Mouse (Mus musculus) heart, postnatal 14 days (tissue): ENCODE data around the gene Prr9. TPM values are rescaled to one million over a fixed set of nuclear protein-coding genes. Genes with fewer than 3 reads are reported as not detected.
A peak's percentile ranks its signal among the peaks of the same experiment; 100 is the strongest.

ENCODE experiments used
- DNase-seq, 2 experiments: peaks; one replicate each; pipeline ENCODE4 v3.0.0; 2021 to 2022
- intact Hi-C: fragments of 180-260 bp; cut with DNase I; formaldehyde crosslinking; loops from one replicate; pipeline ENCODE4 v1.15.1; 2025
- long read RNA-seq, 2 experiments: library from polyadenylated mRNA; stranded (forward); transcript quantifications; one replicate each; pipeline ENCODE4 v2.0.0; 2021
- total RNA-seq, 2 experiments: library from RNA; stranded (reverse); gene quantifications; 2 replicates each; pipeline ENCODE4 v1.2.3; 2021

The Prr9 gene
- total RNA-seq, result not detected
- long read RNA-seq, experiment 1, result 0 reads
- long read RNA-seq, experiment 2, result 0 reads

DNA sequence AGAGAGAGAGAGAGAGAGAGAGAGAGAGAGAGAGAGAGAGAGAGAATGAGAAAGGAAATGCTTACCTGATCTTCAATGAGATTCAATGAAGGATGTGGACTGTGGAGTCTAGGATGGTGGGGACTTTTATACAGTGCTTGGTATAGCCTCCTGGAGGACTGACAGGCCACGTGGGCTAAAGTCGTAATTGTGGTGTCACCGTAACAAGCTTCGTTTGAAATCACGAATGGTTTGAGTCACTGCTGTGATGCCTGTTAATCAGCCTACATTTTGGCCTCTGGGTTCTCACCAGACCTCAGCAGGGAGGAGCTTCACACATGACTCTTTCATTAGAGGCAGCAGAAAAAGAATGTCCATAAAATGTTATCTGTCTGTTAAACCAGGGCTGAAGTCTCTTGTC is at the start of gene Prr9:
Prr9 (minus strand) TSS at position 101 of the 400 bp plus-strand sequence.
- DNase-seq, result no peak
- intact Hi-C loops, result no loop called here

DNA sequence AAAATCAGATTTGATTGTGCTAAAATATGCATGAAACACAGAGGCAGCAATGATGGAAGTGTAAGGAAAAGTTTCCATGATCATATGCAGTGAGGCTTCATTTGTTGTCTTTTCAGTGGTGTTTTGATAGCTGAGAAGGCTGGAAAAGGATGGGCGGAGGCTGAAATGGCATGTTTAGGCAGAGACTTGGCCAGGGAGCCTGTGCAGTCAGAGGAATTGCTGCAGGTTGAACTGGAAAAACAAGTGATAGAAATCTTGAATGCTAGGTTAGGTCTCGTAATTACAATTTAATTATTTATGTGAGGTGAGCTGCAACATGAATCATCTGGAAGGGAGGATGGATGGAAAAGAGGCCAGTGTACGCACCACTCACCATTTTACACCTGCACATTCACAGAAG is 46.1 kb upstream of the Prr9 start:
- intact Hi-C loops, result no loop called here
- DNase-seq, result no peak

DNA sequence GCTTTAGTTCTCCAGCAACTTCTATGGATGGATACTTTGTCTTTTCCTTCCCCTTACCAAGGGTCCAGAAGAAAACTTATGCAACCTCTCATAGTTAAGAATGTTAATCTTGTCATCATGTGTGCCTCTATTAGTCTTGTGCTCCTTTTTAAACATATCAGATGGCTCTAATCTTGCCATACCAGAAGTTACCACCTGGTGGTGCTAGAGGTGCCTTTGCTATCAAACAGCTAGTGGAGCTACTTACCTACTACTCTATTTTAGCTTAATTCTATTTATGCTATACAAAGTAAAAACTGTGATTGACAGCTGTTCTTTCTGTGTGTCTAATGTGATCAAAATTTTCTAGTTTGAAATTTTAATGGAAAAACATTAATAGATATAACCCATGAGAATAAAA is 29.6 kb upstream of the Prr9 start:
- peak; percentile 13 to 33 for DNase-seq
- intact Hi-C loops, result loop anchor here (5.0 kb wide), 1 partner anchor 449 kb away; no protein-coding TSS in a partner anchor

DNA sequence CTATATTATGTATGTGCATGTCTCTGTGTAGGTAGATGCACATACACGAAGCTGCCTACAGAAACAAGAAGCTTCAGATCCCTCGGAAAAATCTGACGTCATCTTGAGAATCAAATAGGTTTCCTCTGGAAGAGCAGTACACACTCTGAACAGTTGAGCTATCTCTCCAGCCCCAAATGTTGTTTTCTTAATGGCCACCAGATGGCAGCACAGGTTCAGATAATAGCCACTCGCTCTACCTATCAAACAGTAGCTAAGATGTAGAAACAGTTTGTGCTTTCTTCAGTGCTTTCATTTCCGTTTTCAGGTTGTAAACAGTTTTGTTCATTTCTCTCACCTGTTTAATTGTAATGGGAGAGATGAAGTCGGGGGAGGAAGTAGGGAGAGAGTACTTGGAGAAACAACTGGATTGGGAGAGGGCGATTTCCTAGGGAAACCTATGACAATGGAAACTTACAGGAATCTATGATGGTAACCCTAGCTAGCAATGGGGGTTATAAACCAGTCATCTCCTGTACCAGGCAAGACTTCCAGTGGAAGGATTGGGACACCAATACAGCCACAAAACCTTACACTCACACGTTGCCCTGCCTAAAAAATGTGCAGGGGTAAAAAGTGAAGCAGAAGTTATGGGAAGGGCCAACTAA is 27.0 kb upstream of the Prr9 start:
- intact Hi-C loops, result loop anchor here (2.0 to 5.0 kb wide), 2 partner anchors 360 to 452 kb away; no protein-coding TSS in a partner anchor
- DNase-seq, result peak; percentile 28 to 40

DNA sequence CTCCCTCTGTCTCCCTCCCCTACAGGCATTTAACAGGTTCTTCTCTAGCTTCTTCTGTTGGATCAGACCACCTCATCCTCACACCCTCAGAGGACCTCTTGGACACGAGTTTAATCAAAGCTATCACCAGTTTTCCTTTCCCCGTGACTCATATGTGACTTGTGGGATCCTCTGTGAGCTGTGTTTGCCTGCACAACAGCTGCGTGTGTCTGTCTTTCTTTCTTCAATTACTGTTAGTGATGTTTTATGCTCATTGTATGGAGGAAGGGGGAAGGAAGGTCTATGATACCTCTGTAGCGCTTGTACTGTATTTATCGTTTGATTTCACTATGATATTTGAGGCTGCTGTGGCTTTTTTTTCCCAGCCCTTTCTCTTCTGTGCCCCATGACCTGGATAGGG is 24.2 kb upstream of the Prr9 start:
- intact Hi-C loops, result no loop called here

DNA sequence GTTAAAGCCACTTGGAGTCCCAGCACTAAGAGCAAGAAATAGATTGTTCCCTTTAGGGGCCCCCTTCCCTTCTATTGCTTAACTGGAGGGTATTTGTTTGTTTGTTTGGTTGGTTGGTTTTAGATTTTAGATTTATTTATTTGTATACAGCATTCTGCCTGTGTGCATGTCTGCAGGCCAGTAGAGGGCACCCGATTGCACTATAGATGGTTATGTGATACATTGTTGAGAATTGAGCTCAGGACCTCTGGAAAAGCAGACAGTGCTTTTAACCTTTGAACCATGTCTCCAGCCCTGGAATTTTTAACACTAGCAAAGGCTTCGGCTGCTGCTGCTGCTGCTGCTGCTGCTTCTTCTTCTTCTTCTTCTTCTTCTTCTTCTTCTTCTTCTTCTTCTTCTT is 23.7 kb upstream of the Prr9 start:
- intact Hi-C loops, result no loop called here
- DNase-seq, result no peak

More for the DNA sequence above, 24.2 kb upstream of the Prr9 start:
- no peak for DNase-seq

DNA sequence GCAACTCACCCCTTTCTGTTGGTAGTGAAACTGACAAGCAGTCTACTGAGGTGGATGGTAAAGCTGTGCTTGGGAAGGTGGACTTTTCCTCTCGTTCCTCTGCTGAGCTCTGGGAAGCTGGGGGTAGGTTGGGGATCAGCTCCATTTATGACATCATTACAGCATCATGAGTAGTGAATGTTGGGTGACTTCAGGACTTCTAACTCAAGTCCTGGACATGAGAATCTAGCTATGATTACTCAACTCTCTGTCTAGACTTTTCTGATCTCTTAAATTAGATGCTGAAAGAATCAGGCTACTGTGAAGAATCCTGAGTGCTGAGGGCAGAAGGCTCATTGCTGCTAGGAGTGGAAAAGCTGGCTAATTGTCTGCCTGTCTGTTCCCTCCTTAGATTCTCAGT is 18.9 kb upstream of the Prr9 start, which contains the start of gene Lelp1:
Lelp1 (minus strand) TSS at position 101 of the 400 bp plus-strand sequence.
- no peak for DNase-seq
- intact Hi-C loops, result no loop called here

DNA sequence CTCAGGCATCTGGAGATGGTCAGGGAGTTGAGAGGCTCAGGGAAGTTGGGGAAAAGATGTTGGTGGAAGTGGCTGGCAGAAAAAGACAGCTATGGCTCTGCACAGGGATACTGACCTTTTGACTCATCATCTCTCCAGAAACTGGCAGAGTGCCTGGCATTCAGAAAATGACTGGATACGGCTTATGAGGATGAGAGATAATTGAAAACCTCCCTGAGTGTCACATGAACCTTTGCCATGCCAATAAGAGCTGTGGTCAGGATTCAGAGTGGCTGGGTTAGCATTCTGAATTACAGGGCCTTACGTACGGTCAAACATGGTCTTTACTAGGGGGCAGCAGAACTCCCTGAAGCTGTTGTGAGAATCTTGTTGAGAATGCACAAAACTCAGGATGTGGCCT is 2.8 kb downstream of the Prr9 start:
- DNase-seq, result no peak
- intact Hi-C loops, result no loop called here

DNA sequence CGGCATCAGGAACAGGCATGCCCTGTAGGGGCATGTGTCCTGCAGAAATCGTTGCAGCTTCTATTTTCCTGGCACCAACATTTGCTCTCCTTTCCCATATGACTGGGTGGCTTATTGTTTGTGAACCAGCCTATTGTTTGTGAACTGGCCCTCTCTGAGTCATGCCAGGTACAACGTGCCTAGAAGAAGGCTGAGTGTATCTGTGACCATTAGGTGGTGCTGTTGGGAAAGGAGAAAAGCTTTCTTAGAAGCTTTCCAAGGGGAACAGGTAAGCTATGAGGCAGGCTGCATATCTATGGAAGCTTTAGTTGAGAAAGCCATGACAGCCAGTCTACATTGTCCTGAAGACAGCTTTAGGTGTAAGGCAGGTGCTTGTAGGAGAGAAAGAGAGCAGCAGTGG is 5.8 kb downstream of the Prr9 start:
- no peak for DNase-seq
- intact Hi-C loops, result no loop called here

DNA sequence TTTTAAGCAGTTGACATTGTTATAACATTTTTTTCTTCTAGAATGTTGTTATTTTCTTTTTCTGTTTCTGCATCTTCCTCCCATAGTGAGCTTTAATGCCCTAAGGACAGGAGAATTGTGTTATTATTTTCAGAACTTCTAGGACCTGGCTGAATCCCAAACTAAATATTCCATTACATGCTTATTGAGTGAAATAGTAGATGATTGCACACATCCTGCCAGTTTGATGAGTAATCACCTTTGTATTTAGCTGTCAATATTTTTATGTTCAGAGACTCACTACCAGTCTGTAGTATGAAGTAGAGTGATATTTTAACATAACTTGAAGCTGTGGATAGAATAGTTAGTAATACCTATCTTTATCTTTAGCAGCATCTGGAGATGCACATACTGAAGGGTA is 12.2 kb downstream of the Prr9 start:
- intact Hi-C loops, result no loop called here
- no peak for DNase-seq

DNA sequence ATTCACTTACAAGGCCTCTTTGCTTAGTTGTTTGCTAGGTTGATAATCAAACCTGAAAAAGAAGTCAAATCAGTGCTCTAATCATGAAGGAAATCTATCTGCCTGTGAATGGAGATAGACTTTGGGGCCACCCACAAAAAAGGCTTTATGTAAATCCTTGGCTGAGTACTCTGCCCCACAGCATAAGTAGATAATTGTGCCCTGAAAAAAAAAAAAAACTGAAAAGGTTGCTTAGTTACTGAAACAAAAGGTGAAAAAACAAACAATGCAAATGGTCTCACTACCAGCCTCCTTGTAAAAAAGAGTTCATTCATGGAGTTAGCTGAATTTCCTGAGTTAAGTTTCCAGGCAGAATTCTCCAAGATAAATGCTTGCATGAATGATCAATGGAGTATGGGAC is 13.0 kb downstream of the Prr9 start:
- intact Hi-C loops, result no loop called here
- no peak for DNase-seq

DNA sequence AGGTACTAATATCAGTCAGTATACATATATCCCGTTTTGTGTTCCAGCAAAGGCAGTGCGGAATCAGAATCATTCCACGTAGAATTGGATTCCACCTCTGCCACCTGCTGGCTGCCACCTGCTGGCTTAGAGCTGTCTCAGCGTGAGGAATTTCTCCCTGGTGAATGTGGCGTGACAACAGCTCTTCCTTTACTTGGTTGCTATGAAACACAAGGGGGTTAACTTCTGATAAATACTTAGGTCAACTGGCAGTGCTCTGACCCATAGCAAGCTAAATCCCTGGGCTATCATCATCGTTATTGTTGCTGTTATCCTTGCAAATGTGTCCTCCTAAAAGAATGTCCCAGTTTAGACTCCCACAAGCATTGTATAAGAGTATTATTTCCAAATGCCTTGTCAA is 17.2 kb downstream of the Prr9 start:
- intact Hi-C loops, result loop anchor here (1.0 kb wide), 1 partner anchor 56 kb away; no protein-coding TSS in a partner anchor
- DNase-seq, result peak; percentile 6 to 38

DNA sequence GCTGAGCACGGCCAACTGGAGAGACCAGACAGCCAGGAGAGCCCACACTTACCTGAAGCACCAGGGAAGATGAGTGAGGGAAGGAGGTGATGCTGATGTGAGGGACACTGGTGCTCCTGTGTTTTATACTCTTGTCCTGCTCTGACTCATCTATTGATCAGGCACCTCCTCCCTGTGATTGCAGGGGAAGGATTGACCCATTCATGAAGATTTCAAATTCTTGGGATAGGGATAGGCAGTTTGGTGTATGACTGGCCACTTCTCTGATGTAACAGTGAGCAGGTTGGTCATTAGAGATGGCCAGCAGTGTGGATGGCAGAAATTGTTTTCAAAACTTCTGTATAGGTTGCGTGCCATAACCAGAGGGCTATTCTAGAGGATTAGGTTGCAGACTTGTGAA is 40.7 kb downstream of the Prr9 start, which contains the start of gene Lor:
Lor (minus strand) TSS at position 101 of the 400 bp plus-strand sequence.
- intact Hi-C loops, result no loop called here
- no peak for DNase-seq

DNA sequence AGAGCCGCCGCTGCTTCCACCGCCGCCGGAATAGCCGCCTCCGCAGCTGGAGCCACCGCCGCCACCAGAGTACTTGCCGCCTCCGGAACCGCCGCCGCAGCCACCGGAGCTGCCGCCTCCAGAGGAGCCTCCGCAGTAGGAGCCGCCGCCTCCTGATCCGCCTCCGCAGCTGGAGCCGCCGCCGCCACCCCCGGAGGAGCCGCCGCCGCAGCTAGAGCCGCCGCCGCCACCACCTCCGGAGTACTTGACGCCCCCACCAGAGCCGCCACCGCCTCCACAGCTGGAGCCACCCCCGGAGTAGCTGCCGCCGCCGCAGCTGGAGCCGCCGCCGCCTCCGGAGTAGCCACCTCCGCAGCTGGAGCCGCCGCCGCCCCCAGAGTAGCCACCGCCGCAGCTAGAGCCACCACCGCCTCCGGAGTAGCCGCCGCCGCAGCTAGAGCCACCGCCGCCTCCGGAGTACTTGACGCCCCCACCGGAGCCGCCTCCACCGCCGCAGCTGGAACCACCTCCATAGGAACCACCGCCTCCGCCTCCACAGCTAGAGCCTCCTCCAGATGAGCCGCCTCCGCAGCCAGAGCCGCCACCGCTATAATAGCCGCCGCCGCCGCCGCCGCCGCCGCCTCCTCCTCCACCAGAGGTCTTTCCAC is 42.3 kb downstream of the Prr9 start:
- intact Hi-C loops, result no loop called here
- peak in 1 of 2 experiments; percentile 34 for DNase-seq

DNA sequence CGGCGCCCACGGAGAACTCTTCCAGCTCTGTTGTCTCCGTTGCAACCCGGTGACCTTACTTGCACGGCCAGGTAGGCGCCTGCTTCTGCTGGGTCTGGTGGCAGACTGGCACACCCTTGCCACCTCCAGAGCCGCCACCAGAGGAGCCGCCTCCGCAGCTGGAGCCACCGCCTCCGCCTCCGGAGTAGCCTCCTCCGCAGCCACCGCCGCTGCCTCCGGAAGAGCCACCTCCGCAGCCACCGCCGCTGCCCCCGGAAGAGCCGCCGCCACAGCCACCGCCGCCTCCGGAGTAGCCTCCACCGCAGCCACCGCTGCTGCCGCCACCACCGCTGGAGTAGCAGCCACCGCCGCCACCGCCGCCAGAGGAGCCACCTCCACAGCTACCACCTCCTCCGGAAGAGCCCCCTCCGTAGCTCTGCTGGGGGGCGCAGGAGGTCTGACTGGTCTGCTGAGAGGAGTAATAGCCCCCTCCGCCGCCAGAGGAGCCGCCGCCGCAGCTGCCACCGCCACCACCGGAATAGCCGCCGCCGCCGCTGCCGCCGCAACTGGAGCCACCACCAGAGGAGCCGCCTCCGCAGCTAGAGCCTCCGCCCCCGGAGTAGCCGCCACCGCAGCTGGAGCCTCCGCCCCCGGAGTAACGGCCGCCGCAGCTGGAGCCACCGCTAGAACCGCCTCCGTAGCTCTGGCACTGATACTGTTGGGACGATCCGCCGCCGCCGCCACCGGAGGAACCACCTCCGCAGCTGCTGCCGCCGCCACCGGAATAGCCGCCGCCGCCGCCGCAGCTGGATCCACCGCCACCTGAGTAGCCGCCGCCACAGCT is 43.1 kb downstream of the Prr9 start:
- intact Hi-C loops, result no loop called here
- peak; percentile 72 to 75 for DNase-seq

Other genes starting within 250 kb of the Prr9 start
- gene Pglyrp3, start 109.4 kb downstream of the Prr9 start, total RNA-seq, result not detected
- not detected for gene Lor, start 40.8 kb downstream of the Prr9 start, total RNA-seq
- gene Lelp1, start 18.8 kb upstream of the Prr9 start, total RNA-seq, result not detected
- gene Sprr2a1, start 91.9 kb upstream of the Prr9 start, total RNA-seq, result not detected
- 1 to 10 TPM; 1.4 to 3.0 TPM for gene Sprr2a2, start 92.0 kb upstream of the Prr9 start, total RNA-seq
- not detected for gene Sprr2a3, start 161.5 kb upstream of the Prr9 start, total RNA-seq
- gene Sprr2b, start 192.7 kb upstream of the Prr9 start, total RNA-seq, result not detected
- not detected for gene Sprr2d, start 215.2 kb upstream of the Prr9 start, total RNA-seq
- not detected for gene Sprr2e, start 228.2 kb upstream of the Prr9 start, total RNA-seq
- gene Sprr2f, start 241.2 kb upstream of the Prr9 start, total RNA-seq, result not detected